Mouse (Mus musculus): Measurements from ENCODE around the gene Son.

The Son gene

DNA sequence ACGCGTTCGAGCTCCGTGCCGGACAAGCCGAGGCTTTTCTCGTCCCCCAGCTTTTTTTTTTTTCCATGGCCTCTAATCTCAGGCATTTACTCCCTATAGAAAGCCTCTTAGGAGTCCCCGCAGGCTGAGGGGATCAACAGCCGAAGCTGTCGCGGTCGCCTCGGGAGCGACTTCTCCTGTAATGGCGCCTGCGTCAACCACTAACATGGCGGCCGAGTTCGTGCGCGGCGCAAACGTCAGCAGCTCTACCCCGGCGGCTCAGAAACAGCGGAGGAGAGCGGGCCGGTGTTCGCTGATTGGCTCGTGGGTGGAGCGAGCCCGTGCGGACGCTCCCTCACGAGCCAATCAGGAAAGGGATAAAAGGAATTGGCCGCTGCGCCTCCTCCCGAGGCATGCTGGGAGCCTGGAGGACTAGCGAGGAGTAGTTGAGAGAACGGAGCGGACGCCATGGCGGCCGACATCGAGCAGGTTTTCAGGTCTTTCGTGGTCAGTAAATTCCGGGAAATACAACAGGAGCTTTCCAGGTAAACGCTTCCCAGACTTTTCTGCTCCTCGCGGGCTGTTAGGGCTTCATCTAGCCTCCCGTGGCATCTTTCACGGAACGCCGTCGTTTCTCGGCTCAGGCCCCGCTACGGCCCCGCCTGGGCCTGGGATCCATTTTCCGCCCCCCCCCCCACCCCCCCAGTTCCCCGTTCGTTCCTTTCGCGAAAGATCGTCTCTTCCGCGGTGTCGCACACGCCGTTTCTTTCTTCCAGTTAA, at the start of gene Son:
TSS of gene Son (plus strand) at position 46 of the 759 bp plus-strand sequence.
- DNase-seq (ENCODE audit: low read depth) = peak; percentile 97

DNA sequence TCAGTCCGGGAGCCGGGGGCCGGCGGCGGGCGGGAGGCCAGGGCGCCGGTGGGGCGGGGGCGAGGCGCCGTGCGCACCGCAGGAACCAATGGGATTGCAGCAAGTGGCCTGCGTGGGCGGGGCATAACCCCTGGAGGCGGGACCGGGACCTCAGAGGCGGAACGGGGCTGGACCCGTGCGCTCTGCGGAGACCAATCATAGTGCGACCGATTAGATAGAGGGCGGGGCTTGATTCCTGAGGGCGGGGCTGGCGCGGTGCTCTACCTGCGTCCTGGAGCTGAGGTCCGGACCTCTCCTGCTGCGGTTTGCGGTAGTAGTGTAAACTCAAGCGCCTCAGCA, 49.7 kb upstream of the Son start, which contains the start of gene Tmem50b:
TSS of gene Tmem50b (minus strand) at position 129 of the 339 bp plus-strand sequence.
- peak; percentile 99 for DNase-seq (ENCODE audit: low read depth)

DNA sequence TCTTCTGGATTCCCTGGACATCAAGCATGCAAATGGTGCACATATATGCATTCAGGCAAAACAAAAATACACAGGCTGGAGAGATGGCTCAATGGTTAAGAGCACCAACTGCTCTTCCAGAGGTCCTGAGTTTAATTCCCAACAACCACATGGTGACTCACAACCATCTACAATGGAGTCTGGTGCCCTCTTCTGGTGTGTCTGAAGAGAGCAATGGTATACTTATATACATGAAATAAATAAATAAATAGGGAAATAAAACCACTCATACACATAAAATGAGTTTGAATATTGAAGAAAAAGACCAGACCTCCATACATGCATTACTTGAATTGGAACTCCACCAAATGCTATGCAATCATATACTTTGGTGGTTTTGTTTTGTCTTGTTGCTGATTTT, 48.1 kb upstream of the Son start:
- no peak for DNase-seq (ENCODE audit: low read depth)

DNA sequence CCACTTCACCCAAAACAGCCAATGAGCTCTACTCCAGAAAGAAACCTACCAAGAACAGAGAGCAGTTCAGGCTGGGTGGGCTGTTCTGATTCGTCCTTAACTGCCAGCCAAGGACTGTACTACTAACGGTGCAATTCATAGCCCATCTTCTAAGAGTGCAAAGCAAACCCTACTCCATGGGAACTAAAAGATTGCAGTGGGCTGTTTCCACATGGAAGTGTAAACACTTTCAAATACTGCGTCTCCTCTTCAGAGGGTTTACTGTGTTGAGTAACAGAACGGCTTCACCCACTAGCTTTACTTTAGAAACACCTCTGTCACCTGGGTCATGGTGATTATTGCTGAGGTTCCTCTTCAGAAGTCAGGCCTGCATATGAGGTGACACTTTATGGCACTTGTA, 46.2 kb upstream of the Son start:
- no peak for DNase-seq (ENCODE audit: low read depth)

DNA sequence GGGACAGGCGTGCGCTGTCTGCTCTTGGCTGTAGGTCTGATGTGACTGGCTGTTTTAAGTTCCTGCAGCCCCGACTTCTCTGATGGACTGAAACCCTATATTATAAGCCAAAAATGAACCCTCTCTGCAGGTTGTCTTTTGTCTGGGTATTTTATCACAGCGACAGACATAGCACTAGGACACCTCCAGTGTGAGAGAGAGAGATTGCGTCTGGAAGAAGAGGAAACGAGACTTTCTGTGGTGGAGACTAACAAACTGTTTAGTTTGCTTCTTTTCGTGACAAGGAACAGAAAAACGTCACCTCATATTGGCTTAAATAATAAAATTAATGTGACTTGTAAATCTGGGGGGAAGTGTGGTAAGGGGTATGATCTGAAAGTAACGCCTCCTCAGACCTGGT, 45.6 kb upstream of the Son start:
- no peak for DNase-seq (ENCODE audit: low read depth)

DNA sequence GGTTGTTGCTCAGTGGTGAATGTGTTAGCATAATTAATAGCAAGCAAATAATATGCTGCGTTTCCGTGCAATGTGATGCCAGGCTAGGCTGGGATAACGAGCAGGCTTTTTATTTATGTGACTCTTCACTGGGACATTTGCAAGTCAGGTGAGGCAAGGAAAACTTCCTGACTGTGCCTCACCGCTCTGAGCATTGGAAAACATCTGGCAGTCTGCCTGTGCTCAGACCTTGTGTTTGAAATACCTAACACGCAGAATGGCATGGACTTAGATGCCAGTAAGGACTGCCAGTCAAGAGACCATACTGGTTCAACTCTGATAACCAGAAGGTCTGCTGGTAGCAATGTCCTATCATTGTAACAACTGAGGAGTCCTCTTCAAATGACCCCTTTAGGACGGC, 42.1 kb upstream of the Son start:
- DNase-seq (ENCODE audit: low read depth) = no peak

DNA sequence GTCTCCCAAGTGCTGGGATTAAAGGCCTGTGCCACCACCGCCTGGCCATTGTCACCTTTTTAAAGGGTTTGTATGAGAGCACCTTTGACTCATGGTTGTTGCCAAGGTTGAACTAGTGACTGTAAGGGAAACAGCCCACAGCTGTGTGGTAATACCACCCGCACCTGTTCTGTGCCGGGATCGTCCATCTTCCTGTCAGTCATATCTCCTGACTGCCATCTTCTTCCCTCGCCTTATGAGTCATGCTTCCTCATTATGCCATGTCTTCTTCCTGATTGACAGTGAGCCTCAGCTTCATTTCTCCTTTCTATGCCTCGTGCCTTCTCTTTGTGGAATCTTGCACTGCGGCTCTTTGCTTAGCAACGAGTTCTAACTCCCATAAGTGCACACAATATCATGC, 40.3 kb upstream of the Son start:
- DNase-seq (ENCODE audit: low read depth) = no peak

DNA sequence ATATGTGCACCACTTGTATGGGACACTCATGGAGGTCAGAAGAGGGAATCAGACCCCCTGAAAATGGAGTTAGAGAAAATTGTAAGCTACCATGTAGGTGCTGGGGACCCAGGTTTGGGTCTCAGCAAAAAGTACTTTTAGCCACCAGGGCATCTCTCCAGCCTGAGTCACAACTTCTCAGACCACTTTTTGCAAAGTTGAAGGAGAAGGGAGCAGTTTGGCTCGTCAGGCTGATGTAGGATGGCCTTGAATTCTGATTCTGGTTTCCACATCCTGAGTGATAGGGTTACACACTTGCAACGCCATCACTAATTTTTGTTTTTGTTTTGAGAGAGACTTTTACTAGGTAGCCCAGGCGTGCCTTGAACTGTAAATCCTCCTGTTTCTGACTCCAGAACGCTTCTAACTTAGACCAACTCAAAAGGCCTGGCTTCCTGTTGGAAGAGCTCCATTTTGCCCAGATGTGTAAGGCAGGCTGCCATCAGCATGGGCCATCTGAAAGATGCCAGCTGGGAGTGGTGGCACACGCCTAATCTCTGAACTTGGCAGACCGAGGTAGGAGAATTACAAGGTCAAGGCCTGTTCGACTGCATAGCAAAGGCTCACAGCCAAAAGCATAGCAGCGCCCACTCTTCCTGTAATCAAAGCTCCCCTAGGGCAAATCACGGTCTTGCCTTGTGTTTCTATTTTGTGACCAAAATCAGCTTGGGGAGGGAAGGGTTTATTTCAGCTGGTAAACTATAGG, 37.6 kb upstream of the Son start:
- no peak for DNase-seq (ENCODE audit: low read depth)

DNA sequence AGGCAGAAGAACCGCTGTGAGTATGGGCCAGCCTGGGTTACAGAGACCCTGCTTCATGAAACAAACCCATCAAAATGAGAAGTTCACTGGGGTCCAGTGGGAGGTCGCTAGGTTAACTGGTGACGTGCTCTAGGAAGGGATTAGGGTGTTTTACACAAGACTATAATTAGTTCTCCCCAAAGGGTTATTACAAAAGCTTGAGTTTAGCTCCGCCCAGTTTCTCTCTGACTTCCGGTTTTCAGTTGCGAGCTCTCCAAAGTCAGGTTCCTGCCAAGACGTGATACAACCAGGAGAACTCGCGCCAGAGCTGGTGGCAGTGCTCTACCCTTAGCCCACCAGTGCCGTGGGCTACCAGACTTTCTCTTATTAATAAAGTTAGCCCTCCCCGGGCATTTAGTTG, 36.1 kb upstream of the Son start:
- DNase-seq (ENCODE audit: low read depth) = no peak

DNA sequence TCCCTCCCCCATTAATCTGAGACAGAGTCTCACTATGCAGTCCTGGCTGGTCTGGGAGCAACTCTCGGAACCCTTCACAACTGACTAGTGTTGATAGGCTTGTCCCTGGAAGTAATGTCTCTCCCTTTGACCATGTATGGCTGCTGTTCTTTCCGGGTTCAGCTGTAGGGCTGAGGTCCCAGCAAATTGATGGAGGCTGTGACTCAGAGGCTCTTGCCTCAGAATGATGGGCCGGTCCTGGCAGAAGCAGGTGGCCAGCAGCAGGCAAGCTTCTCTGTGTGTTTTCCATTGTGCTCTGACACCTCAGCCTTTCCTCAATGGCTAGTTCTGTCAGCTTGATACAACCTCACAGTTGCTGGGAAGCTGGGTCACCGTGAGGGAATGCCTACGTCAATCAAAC, 34.8 kb upstream of the Son start:
- no peak for DNase-seq (ENCODE audit: low read depth)

DNA sequence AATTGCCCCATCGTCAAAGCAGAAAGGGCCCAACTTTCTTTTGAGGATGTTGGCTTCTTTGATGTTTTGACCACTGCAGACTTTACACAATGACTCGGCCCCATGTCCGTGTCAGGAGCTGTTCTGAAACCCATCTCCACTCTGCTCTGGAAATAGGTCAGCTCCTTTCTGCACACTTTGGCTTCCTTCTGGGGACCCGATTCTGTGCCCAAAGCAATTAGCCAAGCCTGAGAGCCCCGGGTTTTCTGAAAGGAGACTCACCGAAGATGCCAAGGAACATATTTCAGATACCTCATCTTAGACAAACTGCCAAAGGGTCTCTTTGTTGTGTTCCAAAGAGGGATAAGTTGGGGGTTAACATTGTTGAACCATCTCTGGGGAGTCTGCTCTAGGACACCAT, 32.8 kb upstream of the Son start:
- no peak for DNase-seq (ENCODE audit: low read depth)

DNA sequence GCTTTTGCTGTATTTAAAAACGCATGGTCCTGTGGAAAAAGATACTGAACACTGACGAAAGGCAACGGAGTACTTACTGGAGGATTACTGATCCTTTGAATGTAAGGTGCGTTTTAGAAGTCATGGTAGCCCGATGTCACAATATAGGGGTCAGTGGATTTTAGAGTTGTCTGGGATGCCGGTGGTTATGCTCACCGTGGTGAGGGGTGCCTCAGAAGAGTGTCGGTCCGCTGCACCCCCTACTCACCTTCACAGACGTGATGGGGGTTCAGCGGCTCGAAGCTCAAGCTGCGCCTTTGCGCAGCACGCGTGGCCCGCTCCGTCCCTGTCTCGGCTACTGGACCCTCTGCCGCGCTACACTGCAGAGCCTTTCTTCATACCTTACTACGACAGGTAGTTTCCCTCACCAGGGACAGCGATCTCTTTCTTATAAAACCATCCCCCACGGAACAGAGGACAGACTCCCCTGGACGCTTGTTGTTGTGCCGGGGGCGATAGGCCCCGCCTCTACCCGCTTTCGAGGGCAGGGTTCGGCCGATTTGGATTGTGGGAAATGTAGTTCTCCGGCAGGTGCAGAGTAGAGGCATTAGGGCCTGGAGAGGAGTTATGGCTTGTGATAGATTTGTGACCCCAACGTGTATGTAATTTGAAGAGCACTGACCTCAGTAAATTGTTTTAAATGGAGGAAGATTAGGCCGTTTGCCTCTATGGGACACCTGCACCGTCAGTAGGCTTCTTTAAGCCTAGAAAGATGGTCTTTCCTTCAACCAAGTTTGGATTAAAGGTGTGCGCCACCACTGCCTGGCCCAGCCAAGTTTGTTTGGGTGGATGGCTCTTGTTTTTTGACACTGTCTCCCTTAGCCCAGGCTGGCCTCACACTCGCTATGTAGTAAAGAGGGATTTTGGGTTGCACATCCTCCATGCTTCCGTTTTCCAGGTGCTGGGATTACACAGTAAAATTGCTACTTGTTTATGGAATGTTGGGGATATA, 28.5 kb upstream of the Son start, which contains the start of gene Dnajc28:
TSS of gene Dnajc28 (minus strand) at position 516 of the 991 bp plus-strand sequence.
- DNase-seq (ENCODE audit: low read depth) = peak; percentile 83

DNA sequence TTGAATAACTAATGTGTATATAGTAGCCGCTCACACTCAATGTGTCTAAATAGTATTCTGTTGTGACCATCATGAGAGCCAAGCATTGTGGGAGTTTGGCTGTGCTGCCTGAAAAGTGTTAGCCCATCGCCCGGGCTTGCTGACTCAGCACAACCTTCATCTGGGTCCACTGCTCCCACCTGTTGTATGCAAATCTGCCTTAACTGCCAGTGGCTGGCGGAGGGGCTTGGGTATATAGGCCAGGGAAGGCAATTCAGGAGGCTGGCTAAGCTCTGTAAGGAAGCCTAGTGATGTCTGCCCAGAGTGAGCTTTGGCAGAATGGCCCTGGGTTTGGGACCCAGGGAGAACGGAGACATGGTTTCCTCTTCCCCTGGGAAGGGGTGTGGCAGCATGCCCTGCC, 27.1 kb upstream of the Son start:
- DNase-seq (ENCODE audit: low read depth) = no peak

DNA sequence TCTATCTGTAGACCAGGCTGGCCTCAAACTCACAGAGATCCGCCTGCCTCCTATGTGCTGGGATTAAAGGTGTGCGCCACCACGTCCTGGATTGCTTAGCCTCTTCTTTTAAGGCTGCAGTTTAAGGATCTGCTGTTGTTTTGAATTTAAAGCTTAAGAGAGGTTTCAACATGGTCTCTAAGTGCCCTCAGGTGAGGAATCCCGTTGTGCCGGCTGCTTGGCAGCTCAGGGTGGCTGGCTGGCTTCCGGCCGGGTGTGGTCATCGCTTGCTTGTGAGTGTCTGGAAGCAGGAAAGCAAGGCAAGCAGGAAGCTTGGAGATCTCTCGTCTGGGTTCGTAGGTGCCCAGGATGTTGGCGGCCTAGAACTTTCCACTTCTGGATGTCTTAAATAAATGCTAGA, 26.3 kb upstream of the Son start:
- no peak for DNase-seq (ENCODE audit: low read depth)

DNA sequence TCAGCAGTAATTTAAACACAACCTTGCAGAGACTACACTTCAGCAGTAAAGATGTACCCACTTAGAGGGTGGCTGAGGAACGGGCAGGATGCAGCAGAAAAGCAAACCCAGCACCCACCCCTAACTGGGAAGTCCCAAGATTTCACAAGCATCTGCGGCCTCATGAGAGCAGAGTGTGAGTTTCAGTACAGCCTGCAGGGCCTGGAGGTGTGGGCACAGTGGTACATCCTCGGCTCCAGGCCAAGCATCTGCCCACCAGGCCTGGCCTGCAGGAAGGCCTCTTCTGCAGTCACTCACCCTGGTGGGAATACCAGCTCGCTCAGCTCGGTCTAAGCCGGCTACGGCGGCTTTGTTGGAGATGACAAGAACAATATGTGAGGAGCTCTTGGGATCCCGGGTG, 24.2 kb upstream of the Son start:
- no peak for DNase-seq (ENCODE audit: low read depth)

DNA sequence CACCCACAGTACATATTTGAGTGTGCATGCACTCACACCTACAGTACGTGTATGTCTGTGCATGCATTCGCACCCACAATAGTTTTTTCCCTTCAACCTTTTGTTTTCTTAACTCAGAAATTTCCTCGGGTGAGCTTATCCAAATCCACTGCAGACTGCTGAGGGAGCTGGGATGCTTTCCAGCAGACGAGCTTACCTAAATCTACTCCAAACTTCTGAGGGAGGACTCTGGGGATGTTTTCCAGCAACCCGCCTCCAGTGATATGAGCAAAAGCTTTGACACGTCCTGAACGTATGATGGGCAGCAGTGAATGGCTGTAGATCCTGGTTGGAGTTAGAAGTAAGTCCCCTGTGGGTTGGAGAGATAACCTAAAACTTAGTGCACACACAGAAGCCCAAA, 19.5 kb upstream of the Son start:
- no peak for DNase-seq (ENCODE audit: low read depth)

DNA sequence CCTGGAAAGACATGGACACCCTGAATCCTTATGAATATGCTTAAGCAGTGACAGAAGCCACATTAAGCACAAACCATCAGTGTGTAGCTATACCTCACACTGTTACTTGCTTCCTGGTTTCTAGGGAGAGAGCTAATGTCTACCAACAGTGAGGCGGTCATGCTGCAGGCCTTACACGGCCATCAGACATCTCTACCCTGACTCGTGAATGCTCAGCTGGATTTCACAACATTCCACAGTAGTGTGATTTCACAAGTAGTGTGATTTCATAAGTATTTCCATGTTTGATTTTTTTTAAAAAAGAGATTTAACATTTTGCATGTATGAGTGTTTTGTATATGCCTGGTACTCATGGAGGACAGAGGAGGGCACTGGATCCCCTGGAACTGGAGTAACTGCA, 18.6 kb upstream of the Son start:
- DNase-seq (ENCODE audit: low read depth) = no peak

DNA sequence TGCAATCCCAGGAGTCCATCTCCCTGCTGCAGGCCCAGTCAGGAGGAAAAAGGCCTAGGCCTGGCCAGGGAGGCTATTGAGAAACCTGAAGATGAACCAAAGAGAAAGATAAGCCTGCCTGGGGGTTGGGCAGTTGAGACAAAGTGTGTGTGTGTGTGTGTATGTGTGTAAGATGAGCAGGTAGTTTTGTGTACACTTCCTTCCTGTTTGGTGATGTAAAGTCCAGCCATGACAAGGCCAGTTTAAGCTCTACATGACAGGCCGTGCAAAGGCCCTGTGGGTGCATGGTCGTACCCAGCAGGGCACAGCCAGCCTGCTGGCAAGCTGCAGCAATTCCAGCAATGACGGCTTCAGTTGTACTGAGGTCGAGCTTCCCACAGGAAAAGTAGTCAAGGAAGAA, 17.6 kb upstream of the Son start:
- DNase-seq (ENCODE audit: low read depth) = no peak

DNA sequence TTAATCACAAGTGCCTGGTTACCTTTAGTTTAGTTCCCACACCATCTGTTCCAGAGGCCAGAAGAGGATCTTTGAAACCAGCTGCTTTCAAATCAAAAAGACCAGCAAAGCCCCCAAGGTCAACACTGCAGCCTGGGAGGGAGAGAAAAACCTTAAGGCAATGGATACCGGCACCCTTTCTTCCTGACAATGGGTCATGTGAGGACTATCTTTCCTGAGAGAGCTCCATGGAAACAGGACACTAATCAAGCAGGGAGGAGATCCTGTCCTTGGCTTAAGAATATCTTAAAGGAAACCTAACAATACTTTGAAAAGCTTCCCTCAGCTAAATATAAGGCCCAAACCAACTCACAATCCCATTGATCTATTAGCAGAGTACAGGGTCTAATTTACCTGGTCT, 16.7 kb upstream of the Son start:
- no peak for DNase-seq (ENCODE audit: low read depth)

DNA sequence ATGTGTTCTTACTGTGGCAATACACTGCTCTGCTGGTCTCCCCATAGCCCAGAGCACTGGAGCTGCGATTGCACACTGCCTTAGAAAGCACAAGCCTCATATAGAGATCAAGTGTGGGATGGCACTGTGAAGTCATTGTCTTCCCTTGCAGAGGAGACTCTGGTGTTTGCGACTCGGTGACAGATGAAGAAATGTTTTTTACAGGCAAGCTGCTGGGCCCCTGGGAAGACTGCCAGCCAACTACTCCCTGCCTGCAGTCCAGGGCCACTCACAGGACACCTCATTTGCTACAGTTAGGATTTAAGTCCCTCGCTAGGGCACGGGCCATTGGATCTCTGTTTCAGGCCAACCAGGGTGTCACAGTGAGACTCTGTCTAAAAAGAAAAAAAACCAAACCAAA, 14.9 kb upstream of the Son start:
- DNase-seq (ENCODE audit: low read depth) = no peak

DNA sequence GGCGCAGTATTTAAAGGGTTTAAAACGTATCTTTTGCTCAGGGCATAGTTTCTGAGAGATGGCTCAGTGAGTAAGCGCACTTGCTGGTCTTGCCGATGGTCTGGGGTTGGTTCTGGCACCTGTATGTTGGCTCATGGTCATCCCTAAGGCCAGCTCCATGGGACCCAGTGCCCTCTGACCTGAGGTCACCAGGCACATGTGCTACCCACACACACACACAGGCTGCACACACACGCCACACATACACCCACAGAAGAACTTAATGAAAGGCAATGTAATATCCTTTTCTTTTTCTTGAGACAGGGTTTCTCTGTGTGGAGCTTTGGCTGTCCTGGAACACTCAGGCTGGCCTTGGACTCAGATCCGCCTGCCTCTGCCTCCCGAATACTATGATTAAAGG, 14.4 kb upstream of the Son start:
- no peak for DNase-seq (ENCODE audit: low read depth)

DNA sequence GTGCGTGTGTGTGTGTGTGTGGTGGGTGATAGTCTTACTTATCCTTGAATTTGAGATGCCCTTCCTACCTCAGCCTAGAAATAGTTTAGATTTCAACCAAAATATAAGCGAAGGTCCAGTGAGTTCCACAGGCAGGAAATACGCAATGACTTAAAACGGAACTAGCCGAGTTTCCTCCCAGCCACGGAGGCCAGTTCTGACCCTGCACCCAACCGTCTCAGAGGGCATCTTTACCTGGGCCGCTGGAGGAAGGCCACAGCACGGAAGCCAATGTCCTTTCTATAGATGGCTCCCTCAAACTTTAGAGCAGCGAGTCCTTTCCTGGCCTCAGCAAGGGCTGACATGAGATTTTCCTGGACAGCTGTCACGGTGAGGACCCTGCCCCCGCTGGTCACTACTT, 13.7 kb upstream of the Son start:
- no peak for DNase-seq (ENCODE audit: low read depth)

DNA sequence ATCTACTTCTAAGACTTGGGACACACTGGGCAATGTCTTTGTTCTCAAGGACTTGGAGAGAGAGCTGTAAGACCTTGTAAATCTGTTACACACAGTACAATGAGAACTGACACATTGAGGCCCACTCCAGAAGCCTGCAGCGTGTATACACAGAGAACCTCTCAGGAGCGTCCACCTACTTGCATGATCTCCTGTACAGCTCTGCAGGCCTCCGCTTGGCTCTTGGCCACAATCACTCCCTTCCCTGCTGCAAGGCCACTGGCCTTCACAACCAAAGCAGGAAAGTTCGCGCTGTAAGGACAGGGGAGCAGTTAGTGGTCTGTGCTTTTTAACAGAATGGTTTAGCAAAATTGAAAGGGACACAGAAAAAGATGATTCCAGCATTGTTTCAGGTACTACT, 8.1 kb upstream of the Son start:
- DNase-seq (ENCODE audit: low read depth) = no peak
